Mouse (Mus musculus): ENCODE data around the gene Art4.

DNA sequence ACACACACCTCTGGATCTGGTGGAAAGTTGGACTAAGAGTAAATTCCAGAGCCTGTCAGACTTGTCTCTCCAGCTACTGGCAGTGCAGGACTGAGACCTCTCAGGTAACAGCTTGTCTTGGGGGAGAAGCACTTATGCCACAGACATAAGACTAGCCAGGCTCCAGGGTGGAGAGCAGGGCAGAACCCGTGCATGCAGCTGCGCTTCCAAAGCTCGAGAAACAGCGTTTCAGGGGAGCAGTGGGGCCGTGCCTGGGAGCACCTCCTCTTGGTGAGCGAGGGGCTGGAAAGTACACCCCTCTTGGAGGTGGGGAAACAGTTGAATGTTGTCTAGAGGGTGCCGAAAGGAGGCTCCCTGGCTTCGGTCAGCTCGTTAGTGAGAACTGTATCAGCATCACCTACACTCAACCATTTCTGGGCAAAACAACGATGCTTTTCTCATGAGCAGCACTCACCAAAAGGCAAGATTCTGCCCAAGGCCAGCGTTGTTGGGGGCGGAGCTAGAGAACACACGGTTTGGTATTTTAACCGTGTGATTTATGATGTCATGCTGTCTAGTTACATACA is 1.4 kb downstream of the Art4 start:
- TF ChIP-seq TCF3 (IDR thresholded peaks at IDR 0.05; ENCODE audit: insufficient read length, low read depth) (no peak), MAX (IDR thresholded peaks at IDR 0.05; ENCODE audit: low read depth) (no peak), MYOD1 (IDR thresholded peaks at IDR 0.05; ENCODE audit: control insufficient read depth in 1 of 3, insufficient read length in 2 of 3, low read depth in 2 of 3) (no peak), E2F4 (IDR thresholded peaks at IDR 0.05; ENCODE audit: insufficient read depth) (no peak), POLR2AphosphoS2 (IDR thresholded peaks at IDR 0.05; ENCODE audit: insufficient read length, low read depth) (no peak), TCF12 (IDR thresholded peaks at IDR 0.05; ENCODE audit: insufficient read depth, poor library complexity, severe bottlenecking) (no peak), POLR2A (IDR thresholded peaks at IDR 0.05; ENCODE audit: insufficient read length, low read depth) (no peak)

Measured in myocyte (in vitro differentiated cells).